Mouse (Mus musculus) left cerebral cortex, postnatal 36 days (tissue): ENCODE measurements around the gene Rhox4e. TPM values are rescaled to one million over a fixed set of nuclear protein-coding genes. Genes with fewer than 3 reads are reported as not detected.
"Not testable (repeated sequence)": the region's sequence is repeated elsewhere in the genome, so short reads cannot be mapped to it uniquely, and the experiment has no call there.

ENCODE experiments used
- DNase-seq, 2 experiments: peaks; one replicate each; pipeline ENCODE4 v3.0.0; 2021 to 2022; ENCODE audit warnings: low spot score in 2 of 2, mixed read lengths in 1 of 2
- intact Hi-C: fragments of 180-260 bp; cut with DNase I; formaldehyde crosslinking; loops from one replicate; pipeline ENCODE4 v1.15.1; 2025
- total RNA-seq, 2 experiments: library from RNA; stranded (reverse); gene quantifications; 2 replicates each; pipeline ENCODE4 v1.2.3; 2021

Gene Rhox4e
- total RNA-seq, result not detected

DNA sequence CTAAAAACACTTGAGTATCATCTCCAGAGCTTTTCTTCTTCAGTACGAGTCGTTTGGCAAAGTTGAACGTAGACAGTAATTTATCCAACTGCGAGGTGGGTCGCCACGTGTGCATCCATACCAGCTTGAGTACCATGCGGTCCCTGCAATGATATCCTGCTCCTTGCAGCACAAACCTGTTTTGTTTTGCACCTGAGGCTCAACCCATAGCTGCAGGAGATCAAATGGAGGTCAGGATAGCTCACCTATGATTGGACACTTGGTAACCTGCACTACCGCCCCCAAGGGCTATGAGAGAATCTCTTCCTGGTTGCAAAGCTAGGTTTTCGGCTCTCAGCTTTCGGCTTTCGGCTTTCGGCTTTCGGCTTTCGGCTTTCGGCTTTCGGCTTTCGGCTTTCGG, at the start of gene Rhox4e:
Gene Rhox4e (plus strand): TSS at position 301 of the 400 bp plus-strand sequence.
- intact Hi-C loops, DNase-seq: not testable (repeated sequence)

DNA sequence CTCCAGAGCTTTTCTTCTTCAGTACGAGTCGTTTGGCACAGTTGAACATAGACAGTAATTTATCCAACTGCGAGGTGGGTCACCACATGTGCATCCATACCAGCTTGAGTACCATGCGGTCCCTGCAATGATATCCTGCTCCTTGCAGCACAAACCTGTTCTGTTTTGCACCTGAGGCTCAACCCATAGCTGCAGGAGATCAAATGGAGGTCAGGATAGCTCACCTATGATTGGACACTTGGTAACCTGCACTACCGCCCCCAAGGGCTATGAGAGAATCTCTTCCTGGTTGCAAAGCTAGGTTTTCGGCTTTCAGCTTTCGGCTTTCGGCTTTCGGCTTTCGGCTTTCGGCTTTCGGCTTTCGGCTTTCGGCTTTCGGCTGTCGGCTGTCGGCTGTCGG, 43.2 kb upstream of the Rhox4e start, which contains the start of gene Rhox4d:
Gene Rhox4d (plus strand): TSS at position 301 of the 400 bp plus-strand sequence.
- intact Hi-C loops, DNase-seq: not testable (repeated sequence)

DNA sequence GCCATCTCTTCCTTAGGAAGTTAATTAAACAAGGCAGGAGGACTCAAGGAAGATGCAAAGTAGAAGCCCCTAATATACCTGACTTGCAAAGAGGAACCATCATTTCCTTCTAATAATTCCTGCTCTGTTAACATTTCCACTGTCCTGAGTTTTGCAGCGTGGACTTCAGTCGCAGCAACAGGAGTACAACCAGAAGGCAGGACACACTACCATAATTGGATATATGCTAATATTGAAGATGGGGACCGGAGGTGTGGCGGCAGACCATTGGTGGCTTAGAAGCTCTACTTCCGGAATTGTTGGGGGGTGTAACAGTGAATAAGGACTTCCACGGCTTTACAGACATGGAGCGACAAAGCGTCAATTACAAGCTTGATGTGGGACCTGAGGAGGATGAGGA, 27.1 kb upstream of the Rhox4e start, which contains the start of gene Rhox2e:
Gene Rhox2e (plus strand): TSS at position 301 of the 400 bp plus-strand sequence.
- DNase-seq, intact Hi-C loops: not testable (repeated sequence)

DNA sequence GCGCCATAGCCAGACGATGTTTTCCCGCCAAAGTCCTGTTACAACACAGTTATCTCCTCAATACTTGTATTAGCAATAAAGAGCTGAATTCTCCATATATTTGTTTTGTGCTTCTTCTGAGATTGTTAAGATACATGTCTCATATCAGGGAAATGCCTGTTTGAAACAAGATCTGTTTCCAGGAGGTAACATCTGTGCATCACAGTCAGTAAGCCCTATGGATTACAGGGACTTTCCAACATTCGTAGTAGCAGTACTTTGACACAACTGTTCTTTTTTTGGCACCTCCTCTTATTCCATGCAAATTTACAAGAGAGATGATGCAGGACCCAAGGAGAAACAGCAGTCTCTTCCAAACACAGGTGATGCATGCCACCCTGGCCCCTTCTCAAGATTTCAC, 15.5 kb upstream of the Rhox4e start, which contains the start of gene Rhox3e:
Gene Rhox3e (plus strand): TSS at position 301 of the 400 bp plus-strand sequence.
- intact Hi-C loops, DNase-seq: not testable (repeated sequence)

DNA sequence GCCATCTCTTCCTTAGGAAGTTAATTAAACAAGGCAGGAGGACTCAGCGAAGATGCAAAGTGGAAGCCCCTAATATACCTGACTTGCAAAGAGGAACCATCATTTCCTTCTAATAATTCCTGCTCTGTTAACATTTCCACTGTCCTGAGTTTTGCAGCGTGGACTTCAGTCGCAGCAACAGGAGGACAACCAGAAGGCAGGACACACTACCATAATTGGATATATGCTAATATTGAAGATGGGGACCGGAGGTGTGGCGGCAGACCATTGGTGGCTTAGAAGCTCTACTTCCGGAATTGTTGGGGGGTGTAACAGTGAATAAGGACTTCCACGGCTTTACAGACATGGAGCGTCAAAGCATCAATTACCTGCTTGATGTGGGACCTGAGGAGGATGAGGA, 13.9 kb downstream of the Rhox4e start, which contains the start of gene Rhox2f:
Gene Rhox2f (plus strand): TSS at position 301 of the 400 bp plus-strand sequence.
- DNase-seq, intact Hi-C loops: not testable (repeated sequence)

DNA sequence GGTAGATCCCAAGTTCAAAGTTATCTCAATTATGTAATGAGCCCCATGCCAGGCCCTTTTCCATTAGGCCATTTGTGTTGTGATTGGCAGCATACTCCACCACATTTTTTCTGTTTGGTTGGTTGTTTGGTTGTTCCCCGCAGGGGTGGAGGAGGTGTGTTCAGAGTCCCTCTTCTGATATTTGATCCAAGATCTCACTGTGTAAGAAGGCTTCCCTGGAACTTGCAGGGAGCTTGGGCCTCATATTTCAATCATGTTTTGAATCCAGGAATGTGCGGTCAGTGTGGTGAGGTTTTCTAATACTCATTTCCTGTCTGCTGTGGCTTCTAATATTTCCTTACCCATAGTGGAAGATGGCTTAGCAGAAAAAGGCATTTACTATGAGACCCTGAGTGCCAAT, 15.4 kb downstream of the Rhox4e start:
- intact Hi-C loops, DNase-seq: not testable (repeated sequence)

DNA sequence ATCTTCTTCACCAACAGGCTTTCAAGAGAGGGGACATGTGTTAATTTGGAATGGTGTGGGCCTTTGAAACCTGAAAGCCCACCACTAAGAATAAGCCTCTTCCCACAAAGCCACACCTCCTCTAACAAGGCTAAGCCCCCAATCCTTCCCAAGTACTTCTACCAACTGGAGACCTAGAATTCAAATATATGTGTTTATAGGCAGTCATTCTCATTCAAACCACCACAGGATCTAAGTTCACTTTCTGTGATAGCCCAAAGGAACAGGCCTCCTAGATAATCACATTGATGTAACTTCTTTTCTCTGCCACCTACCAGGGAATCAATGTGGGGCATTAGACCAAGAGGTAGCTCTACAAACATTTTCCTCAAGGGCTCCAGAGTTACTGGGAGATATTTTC, 23.5 kb downstream of the Rhox4e start, which contains the start of gene Rhox3f:
Gene Rhox3f (plus strand): TSS at position 301 of the 400 bp plus-strand sequence.
- intact Hi-C loops, DNase-seq: not testable (repeated sequence)

DNA sequence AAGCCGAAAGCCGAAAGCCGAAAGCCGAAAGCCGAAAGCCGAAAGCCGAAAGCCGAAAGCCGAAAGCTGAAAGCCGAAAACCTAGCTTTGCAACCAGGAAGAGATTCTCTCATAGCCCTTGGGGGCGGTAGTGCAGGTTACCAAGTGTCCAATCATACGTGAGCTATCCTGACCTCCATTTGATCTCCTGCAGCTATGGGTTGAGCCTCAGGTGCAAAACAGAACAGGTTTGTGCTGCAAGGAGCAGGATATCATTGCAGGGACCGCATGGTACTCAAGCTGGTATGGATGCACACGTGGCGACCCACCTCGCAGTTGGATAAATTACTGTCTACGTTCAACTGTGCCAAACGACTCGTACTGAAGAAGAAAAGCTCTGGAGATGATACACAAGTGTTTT, 50.4 kb downstream of the Rhox4e start, which contains the start of gene Rhox4f:
Gene Rhox4f (minus strand): TSS at position 101 of the 400 bp plus-strand sequence.
- intact Hi-C loops, DNase-seq: not testable (repeated sequence)

Other genes starting within 250 kb of the Rhox4e start
- gene Rhox3a2, start 177.4 kb upstream of the Rhox4e start, total RNA-seq, result not detected
- not detected for gene Rhox4a2, start 166.6 kb upstream of the Rhox4e start, total RNA-seq
- not detected for gene Rhox2b, start 145.3 kb upstream of the Rhox4e start, total RNA-seq
- not detected for gene Rhox4b, start 124.9 kb upstream of the Rhox4e start, total RNA-seq
- not detected for gene Rhox2c, start 103.7 kb upstream of the Rhox4e start, total RNA-seq
- not detected for gene Rhox3c, start 98.8 kb upstream of the Rhox4e start, total RNA-seq
- not detected for gene Rhox4c, start 77.1 kb upstream of the Rhox4e start, total RNA-seq
- not detected for gene Rhox2d, start 64.0 kb upstream of the Rhox4e start, total RNA-seq
- not detected for gene Rhox4d, start 43.1 kb upstream of the Rhox4e start, total RNA-seq
- not detected for gene Rhox2e, start 27.0 kb upstream of the Rhox4e start, total RNA-seq
- not detected for gene Rhox3e, start 15.4 kb upstream of the Rhox4e start, total RNA-seq
- not detected for gene Rhox2f, start 14.0 kb downstream of the Rhox4e start, total RNA-seq
- not detected for gene Rhox3f, start 23.6 kb downstream of the Rhox4e start, total RNA-seq
- gene Rhox4f, start 50.3 kb downstream of the Rhox4e start, total RNA-seq, result not detected
- not detected for gene Rhox3g, start 71.2 kb downstream of the Rhox4e start, total RNA-seq
- not detected for gene Rhox2g, start 86.1 kb downstream of the Rhox4e start, total RNA-seq
- not detected for gene Rhox4g, start 93.9 kb downstream of the Rhox4e start, total RNA-seq
- gene Rhox3h, start 111.4 kb downstream of the Rhox4e start, total RNA-seq, result not detected
- gene Rhox2h, start 115.9 kb downstream of the Rhox4e start, total RNA-seq, result not detected
- not detected for gene Rhox5, start 247.4 kb downstream of the Rhox4e start, total RNA-seq